Mouse (Mus musculus): ENCODE data around the gene Gpx2.

Gpx2 gene

DNA sequence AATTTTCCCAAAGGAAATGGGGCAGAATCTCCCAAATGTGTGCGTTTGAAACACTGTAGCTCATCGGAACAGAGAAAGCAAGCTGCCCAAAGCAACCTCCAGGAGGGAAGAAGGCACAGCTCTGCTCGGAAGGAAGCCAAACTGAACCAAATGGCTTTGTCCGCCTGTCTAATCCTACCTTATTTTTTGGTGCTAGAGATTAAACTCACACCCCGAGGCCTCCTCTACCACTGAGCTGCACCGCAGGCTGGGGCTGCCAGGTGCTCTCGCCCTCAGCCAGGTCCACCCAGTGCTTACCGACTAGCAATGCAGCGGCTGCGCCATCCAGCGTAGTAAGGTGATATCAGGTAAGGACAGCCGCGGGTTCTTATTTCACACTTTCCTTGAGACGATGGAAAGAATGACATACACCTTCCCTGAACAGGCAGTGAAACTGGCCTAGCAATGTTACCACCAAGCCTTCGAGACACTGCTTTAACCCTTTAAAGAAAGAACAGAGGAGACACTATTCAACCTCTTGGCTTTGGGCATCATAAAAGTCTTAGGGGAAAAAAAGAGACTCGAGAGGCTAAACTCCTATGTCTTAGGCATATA lies 44.4 kb downstream of the Gpx2 start:
- DNase-seq, result peak; percentile 62

Data from cerebellum, adult 11-12 months (tissue).